Mouse (Mus musculus) Patski (cell line): ENCODE measurements around the gene Col9a3. TPM values are rescaled to one million over a fixed set of nuclear protein-coding genes. Genes with fewer than 3 reads are reported as not detected.

Experiments used
- ATAC-seq: fragments of 100-300 bp; one replicate; pipeline ENCODE4 v1.8.0; 2021
- CTCF ChIA-PET: fragments of 350-600 bp; sonication (Branson Sonifier 250); formaldehyde crosslinking; loops from one replicate; lab custom pipeline; 2022; ENCODE audit warnings: inconsistent platforms; lab: Charles Lee
- POLR2A ChIA-PET: fragments of 350-600 bp; sonication (Branson Sonifier 250); formaldehyde crosslinking; loops from one replicate; lab custom pipeline; 2022; ENCODE audit warnings: antibody characterized with exemption, inconsistent platforms; lab: Charles Lee
- DNase-seq: peaks from one replicate; pipeline ENCODE4 v3.0.0-alpha.2; 2011; ENCODE audit warnings: low read depth, low spot score
- H3K27me3 ChIP-seq: fragments of 371-371 bp; one replicate; pipeline ENCODE4 v1.5.1; 2021
- CTCF ChIP-seq: fragments of 100-300 bp; IDR thresholded peaks from one replicate; pipeline ENCODE4 v1.5.1; 2021
- in situ Hi-C: fragments of 300-500 bp; cut with MboI; formaldehyde crosslinking; loops from 3 replicates; pipeline ENCODE4 v1.11.1; 2018; ENCODE audit warnings: low pct_unique_long_range_greater_than_20kb, mixed read lengths
- polyA plus RNA-seq: library from polyadenylated mRNA; unstranded; gene quantifications from one replicate; pipeline ENCODE4 v1.2.3, GENCODE M21; 2021

Gene Col9a3
- 1.3 TPM for polyA plus RNA-seq

DNA sequence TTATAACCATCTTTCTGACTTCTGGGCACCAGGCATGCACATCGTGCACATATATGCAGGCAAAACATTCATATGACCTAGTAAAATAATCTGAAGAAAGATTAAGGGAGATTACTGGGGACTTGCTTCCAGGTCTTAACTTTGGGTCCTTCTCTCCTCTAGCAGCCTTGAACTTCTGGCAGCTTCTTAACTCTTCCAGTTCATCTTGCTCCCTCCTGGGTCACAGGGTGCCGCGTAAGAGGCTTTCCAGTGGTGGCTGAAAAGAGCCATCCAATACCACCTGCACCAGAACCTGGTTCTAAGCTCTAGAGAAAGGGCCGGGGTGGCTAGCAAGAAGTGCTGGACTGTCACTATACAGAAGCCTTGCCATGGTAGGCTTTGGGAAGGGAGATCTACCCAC is at the start of gene Col9a3:
Col9a3 (plus strand) TSS at position 301 of the 400 bp plus-strand sequence.
- ChIA-PET POLR2A (no interaction called here), CTCF (no interaction called here)
- DNase-seq (no peak), ATAC-seq (no peak)
- TF ChIP-seq CTCF = no peak
- no peaks in the 10 kb centered on the region for H3K27me3 ChIP-seq
- in situ Hi-C loops = no loop called here

DNA sequence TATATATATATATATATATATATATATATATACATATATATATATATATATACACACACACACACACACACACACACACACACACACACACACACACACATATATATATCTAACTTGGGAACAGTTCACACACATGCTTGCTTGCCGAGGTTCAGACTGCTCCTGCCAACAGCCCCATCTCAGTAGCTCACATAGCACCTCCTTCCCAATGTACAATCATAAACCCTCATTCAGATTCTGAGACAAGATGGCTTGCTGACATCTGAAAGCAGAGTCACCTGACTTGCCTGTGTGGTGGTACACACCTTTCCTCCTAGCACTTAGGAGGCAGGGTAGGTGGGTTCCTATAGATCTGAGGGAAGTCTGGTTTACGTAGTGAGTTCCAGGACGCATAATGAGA is 45.2 kb upstream of the Col9a3 start:
- H3K27me3 ChIP-seq = peaks cover 14% of the 10 kb centered on the region
- no peak for DNase-seq
- no peak for ATAC-seq
- CTCF ChIA-PET = interaction anchor here (1.7 kb wide), 1 partner anchor 27 kb away, joined by 4 read pairs; no protein-coding TSS in a partner anchor
- TF ChIP-seq CTCF = no peak
- POLR2A ChIA-PET = no interaction called here
- in situ Hi-C loops = no loop called here

DNA sequence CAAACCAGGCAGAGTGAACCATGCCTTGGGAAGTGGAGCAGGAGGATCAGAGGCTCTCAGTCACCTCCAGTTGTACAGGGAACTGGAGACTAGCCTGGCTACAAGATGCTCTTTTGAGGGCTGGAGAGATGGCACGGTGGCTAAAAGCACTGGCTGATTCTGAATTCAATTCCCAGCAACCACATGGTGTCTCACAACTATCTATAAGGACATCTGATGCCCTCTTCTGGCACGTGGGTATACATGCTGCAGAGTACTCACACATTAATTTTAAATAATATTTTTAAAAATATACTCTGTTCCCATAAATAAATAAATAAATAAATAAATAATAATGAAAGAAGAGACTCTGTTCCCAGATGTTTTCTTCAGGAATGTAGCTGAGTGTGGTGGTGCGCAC is 42.4 kb upstream of the Col9a3 start:
- DNase-seq (no peak), ATAC-seq (no peak)
- TF ChIP-seq CTCF = peak; percentile 60
- peaks cover 10% of the 10 kb centered on the region for H3K27me3 ChIP-seq
- in situ Hi-C loops = no loop called here
- CTCF ChIA-PET = no interaction called here
- POLR2A ChIA-PET = no interaction called here

DNA sequence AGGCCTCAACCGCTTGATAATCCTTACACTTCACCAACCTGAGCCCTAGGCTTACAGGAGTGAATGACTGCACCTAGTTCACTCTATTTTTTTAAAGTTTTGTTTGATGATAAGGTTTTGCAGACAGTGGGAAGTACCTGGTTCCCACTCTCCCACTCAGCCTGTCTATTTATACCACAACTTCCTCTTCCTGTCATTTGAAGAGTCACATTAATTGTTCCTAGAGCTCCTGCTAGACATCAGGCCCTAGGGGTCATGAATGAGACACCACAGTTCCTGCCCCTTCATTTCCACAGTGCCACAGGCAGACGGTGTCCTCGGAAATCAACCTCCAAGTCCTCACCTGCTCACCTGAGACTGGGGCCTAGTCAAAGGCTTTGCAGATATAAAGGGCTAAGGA is 41.1 kb upstream of the Col9a3 start:
- POLR2A ChIA-PET = no interaction called here
- no peak for TF ChIP-seq CTCF
- DNase-seq (no peak), ATAC-seq (no peak)
- H3K27me3 ChIP-seq = peaks cover 5% of the 10 kb centered on the region
- in situ Hi-C loops = no loop called here
- CTCF ChIA-PET = no interaction called here

DNA sequence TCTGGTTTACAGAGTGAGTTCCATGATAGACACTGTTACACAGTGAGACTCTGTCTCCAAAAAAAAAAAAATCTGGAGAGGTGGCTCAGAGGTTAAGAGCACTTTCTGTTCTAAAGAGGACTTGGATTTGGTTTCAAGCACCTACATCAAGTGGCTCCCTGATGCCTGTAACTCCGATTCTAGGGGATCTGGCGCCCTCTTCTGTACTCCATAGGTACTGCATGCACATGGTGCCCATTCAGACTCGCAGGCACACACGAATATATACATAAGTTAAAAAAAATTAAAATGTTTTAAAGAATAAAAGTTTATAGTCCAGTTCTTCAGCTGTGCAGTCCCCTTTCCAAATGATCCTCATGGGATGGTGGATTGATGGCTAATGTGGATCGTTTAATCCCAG is 37.3 kb upstream of the Col9a3 start:
- ATAC-seq (no peak), DNase-seq (no peak)
- ChIA-PET CTCF (interaction anchor here (1.0 to 4.2 kb wide), 4 partner anchors 17 to 87 kb away, joined by 3 to 35 read pairs (median 4); no protein-coding TSS in a partner anchor), POLR2A (no interaction called here)
- TF ChIP-seq CTCF = peak; percentile 64
- in situ Hi-C loops = no loop called here
- H3K27me3 ChIP-seq = peaks cover 12% of the 10 kb centered on the region

DNA sequence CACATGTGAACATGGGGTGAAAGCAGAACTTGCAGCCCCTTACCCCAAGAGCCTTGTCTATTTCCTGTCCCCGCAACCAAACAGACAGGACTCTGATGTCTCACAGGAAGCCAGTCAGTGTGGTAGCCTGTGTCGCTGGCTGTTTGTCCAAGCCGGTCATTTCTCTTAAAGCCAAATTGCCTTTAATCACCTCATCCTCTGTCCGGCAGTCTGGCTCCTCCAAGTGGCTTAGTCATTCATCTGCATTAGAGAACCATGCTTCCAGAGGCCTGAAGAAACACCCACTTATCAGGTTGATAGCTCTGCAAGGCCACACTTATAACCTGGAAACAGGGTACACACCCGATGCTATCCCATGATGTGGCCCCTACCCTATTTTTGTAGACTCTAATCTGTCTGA is 35.4 kb upstream of the Col9a3 start:
- in situ Hi-C loops = no loop called here
- peak; percentile 53 for TF ChIP-seq CTCF
- H3K27me3 ChIP-seq = peaks cover 12% of the 10 kb centered on the region
- ATAC-seq (no peak), DNase-seq (no peak)
- POLR2A ChIA-PET = no interaction called here
- CTCF ChIA-PET = interaction anchor here (0.6 to 4.2 kb wide), 5 partner anchors 16 to 213 kb away, joined by 3 to 35 read pairs (median 3); partner anchors contain the start of gene Mrgbp

DNA sequence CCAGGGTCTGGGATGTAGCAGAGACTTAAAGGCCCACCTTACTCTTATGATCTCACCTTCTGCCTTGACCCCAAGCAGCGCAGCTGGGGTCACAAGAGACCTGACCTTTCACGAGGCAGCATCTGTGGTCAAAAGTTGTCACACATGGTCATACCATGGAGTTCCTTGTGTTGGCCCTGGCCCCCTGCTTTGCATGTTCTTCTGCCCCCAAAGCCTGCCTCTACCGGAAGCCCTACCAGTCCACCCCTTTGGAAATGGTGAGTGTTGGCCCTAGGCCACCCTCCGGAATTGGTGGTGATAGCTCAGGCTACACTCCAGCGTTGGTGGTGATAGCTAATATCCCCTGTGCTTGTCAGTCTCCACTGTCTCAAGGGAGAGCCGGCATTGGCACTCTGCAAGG is 34.3 kb upstream of the Col9a3 start:
- peaks cover 12% of the 10 kb centered on the region for H3K27me3 ChIP-seq
- DNase-seq (no peak), ATAC-seq (no peak)
- TF ChIP-seq CTCF = no peak
- ChIA-PET POLR2A (no interaction called here), CTCF (interaction anchor here (0.9 to 4.2 kb wide), 3 partner anchors 14 to 91 kb away, joined by 4 to 35 read pairs (median 5); partner anchors contain the start of gene Mrgbp)
- in situ Hi-C loops = no loop called here

DNA sequence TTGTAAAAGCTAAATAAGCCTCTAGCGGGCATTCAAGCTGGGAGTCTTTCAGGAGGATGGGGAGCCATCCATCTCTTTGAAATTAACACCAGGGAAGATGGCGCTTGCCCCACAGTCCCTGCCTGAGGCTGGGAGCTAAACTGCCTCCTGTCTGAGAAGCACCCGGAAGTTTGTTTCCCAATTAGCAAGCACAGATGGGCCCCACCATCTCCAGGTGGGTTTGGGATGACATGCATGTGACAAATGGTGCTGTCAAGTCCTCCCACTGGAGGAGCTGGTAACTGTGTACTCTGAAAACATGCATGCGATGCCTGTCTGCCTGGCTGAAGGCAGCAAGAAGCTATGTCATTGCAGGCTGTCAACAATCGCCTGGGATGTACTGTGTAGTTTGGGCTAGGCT is 33.7 kb upstream of the Col9a3 start:
- H3K27me3 ChIP-seq = peaks cover 12% of the 10 kb centered on the region
- in situ Hi-C loops = no loop called here
- ChIA-PET POLR2A (interaction anchor here (0.6 kb wide), 2 partner anchors 15 to 146 kb away, joined by 3 read pairs; no protein-coding TSS in a partner anchor), CTCF (interaction anchor here (0.9 to 4.2 kb wide), 3 partner anchors 14 to 91 kb away, joined by 4 to 35 read pairs (median 5); partner anchors contain the start of gene Mrgbp)
- TF ChIP-seq CTCF = no peak
- DNase-seq (no peak), ATAC-seq (no peak)

DNA sequence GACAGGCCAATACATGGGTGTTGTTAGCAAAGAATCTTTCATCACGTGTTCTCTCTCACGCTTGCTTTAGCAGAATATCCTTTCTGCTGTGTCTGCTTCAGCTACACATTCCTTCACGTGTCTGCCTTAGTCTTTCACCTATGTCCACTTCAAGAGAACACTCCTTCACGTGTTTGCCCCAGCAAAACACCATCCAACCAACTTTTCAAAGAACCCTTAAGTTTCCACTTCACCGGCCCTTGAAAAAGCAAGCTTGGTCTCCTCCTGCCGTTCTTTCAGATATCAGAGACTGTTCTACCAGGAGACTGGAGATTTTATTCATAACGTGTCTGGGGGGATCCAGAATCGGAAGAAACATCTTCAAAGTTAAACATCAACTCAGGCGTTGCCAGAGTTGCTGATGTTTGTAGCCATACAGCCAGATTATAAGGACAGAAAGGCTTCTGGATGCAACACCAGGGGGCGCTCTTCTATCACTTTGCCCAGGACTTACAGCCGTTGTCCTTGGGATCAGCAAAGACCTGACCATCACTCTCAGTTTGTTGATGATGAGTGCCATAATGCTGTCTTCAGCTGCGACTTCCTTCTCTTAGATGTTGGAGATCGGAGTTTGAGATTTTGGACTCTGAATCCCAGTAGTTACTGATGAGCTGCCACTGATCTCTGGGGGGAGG is 31.2 kb upstream of the Col9a3 start:
- ChIA-PET CTCF (interaction anchor here (1.0 to 5.6 kb wide), 6 partner anchors 13 to 291 kb away, joined by 3 to 158 read pairs (median 4); partner anchors contain the start of gene Mrgbp), POLR2A (interaction anchor here (1.7 kb wide), 1 partner anchor 11 kb away, joined by 4 read pairs; no protein-coding TSS in a partner anchor)
- ATAC-seq (no peak), DNase-seq (no peak)
- peaks cover 12% of the 10 kb centered on the region for H3K27me3 ChIP-seq
- peak; percentile 90 for TF ChIP-seq CTCF
- in situ Hi-C loops = no loop called here

DNA sequence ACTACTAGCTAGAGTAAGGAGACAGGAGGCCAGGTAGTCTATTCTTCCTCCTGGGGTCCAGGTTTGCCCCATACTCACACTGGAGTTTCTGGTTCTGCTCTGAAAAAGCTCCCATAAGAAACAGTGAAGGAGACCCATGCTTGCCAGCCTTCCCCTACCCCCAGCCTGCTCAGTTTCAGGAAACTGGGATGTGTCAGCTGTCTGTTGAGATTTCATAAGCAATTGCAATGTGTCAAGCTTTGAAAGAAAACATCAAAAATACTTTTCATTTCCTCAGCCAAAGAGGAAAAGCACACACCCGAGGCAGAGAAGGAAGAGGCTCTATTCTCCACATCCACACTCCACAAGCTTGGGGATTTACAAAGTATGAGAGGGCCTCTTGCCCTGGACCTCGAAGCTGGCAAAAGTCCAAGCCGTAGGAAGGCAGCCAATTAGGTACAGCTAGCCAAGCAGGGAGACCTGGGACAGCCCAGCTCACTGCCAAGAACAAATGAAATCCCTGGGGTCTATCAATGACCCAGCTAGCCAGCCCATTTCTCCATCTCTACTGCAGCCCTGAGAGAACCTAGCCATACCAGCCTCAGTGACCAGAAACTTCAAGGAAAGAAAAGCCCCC is 28.5 kb upstream of the Col9a3 start:
- POLR2A ChIA-PET = interaction anchor here (0.7 kb wide), 1 partner anchor 13 kb away, joined by 3 read pairs; no protein-coding TSS in a partner anchor
- CTCF ChIA-PET = interaction anchor here (0.6 to 5.6 kb wide), 5 partner anchors 10 to 210 kb away, joined by 3 to 158 read pairs (median 3); partner anchors contain the start of gene Mrgbp

More for the DNA sequence above, 28.5 kb upstream of the Col9a3 start:
- peaks cover 10% of the 10 kb centered on the region for H3K27me3 ChIP-seq
- DNase-seq (no peak), ATAC-seq (peak; percentile 80)
- in situ Hi-C loops = no loop called here
- TF ChIP-seq CTCF = no peak
